Mouse (Mus musculus): ENCODE results near the gene Mpp6. TPM values are rescaled to one million over a fixed set of nuclear protein-coding genes. Genes with fewer than 3 reads are reported as not detected.

The Mpp6 gene
- polyA plus RNA-seq, 1 experiment from 2014 or later, result 115 TPM

GRCm38 (mm10) chr6:50124197-50124596 lies 14.2 kb downstream of the Mpp6 start:
- ATAC-seq (ENCODE audit: low FRiP score, low TSS enrichment), result no peak
- no peak overlapping the region for H3K27ac ChIP-seq (ENCODE audit: low read depth, low read length)
- no peaks in the 10 kb centered on the region; the same call in 1 of the 2 replicates for H3K36me3 ChIP-seq (ENCODE audit: control insufficient read depth, insufficient read depth, low read length)
- no peaks in the 10 kb centered on the region for H3K4me1 ChIP-seq (ENCODE audit: control insufficient read depth, insufficient read depth, low read length)
- H3K9me3 ChIP-seq (ENCODE audit: control insufficient read depth, low read length), result no peaks in the 10 kb centered on the region; the same call in 1 of the 2 replicates
- H3K27me3 ChIP-seq (ENCODE audit: control insufficient read depth, insufficient read depth, low read length), result no peaks in the 10 kb centered on the region
- H3K4me3 ChIP-seq (ENCODE audit: low read length), result no peak overlapping the region
- WGBS, result 86% methylated on average over 2 of the region's 2 CpGs
- H3K9ac ChIP-seq (ENCODE audit: low read depth, low read length), result no peak overlapping the region
- H3K4me2 ChIP-seq (replicated peaks; ENCODE audit: low read depth, low read length), result no peak overlapping the region

GRCm38 (mm10) chr6:50126331-50126730 lies 16.3 kb downstream of the Mpp6 start:
- Histone ChIP-seq H3K4me3 (ENCODE audit: low read length) (no peak overlapping the region), H3K27ac (ENCODE audit: low read depth, low read length) (no peak overlapping the region), H3K27me3 (ENCODE audit: control insufficient read depth, insufficient read depth, low read length) (no peaks in the 10 kb centered on the region), H3K4me2 (replicated peaks; ENCODE audit: low read depth, low read length) (no peak overlapping the region), H3K36me3 (ENCODE audit: control insufficient read depth, insufficient read depth, low read length) (peaks cover 2% of the 10 kb centered on the region; the same call in 1 of the 2 replicates), H3K4me1 (ENCODE audit: control insufficient read depth, insufficient read depth, low read length) (no peaks in the 10 kb centered on the region), H3K9ac (ENCODE audit: low read depth, low read length) (no peak overlapping the region), H3K9me3 (ENCODE audit: control insufficient read depth, low read length) (no peaks in the 10 kb centered on the region; the same call in 1 of the 2 replicates)
- no peak for ATAC-seq (ENCODE audit: low FRiP score, low TSS enrichment)
- 88% methylated on average over 2 of the region's 2 CpGs for WGBS

DNA sequence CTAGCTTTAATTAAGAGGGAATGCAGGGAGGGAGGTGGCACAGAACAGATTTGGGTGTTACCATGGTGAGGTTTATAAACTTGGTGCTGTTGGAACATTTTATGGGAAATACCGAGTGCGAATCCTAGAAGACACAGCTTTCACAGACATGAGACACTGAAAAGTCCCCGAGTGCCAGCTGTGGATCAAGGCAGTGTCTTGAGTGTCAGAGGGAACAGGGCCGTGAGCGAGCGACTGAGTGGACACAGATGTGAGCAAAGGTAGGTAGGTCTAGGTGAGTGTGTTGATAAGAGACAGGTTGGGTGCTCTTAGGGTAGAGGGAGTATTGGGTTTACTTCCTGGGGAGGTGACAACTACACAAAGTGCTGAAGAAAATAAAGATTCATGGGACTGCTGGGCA lies 17.5 kb downstream of the Mpp6 start:
- H3K27ac ChIP-seq (ENCODE audit: low read depth, low read length), result no peak overlapping the region
- 96% methylated on average over 6 of the region's 6 CpGs for WGBS
- no peak overlapping the region for H3K4me3 ChIP-seq (ENCODE audit: low read length)
- no peak overlapping the region for H3K4me2 ChIP-seq (replicated peaks; ENCODE audit: low read depth, low read length)
- peaks cover 2% of the 10 kb centered on the region; the same call in 1 of the 2 replicates for H3K36me3 ChIP-seq (ENCODE audit: control insufficient read depth, insufficient read depth, low read length)
- no peaks in the 10 kb centered on the region for H3K27me3 ChIP-seq (ENCODE audit: control insufficient read depth, insufficient read depth, low read length)
- no peak for ATAC-seq (ENCODE audit: low FRiP score, low TSS enrichment)
- H3K9ac ChIP-seq (ENCODE audit: low read depth, low read length), result no peak overlapping the region
- H3K9me3 ChIP-seq (ENCODE audit: control insufficient read depth, low read length), result no peaks in the 10 kb centered on the region; the same call in 1 of the 2 replicates
- no peaks in the 10 kb centered on the region for H3K4me1 ChIP-seq (ENCODE audit: control insufficient read depth, insufficient read depth, low read length)

DNA sequence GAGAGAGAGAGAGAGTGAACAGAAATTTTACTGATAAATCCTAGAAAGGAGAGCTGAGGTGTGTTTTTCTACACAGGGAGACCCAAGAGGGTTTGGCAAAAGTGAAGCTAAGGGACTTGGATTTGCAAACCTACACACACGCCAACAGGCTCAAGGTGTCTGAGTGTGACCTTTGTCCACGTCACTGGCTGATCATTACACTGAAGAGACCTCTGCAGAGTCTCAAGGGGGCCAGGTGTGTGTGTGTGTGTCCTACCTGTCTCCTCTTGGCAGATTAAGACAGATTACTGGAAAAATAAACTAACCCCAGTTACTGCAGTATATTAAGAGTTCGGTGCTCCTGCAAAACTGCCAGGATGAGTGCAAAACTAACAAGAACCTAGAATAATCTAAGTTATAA lies 27.6 kb downstream of the Mpp6 start:
- no peak for ATAC-seq (ENCODE audit: low FRiP score, low TSS enrichment)
- no peak overlapping the region for H3K9ac ChIP-seq (ENCODE audit: low read depth, low read length)
- no peak overlapping the region for H3K4me3 ChIP-seq (ENCODE audit: low read length)
- H3K27ac ChIP-seq (ENCODE audit: low read depth, low read length), result no peak overlapping the region
- peaks cover 5% of the 10 kb centered on the region; the same call in 1 of the 2 replicates for H3K4me1 ChIP-seq (ENCODE audit: control insufficient read depth, insufficient read depth, low read length)
- 74% methylated on average over 3 of the region's 3 CpGs for WGBS
- H3K4me2 ChIP-seq (replicated peaks; ENCODE audit: low read depth, low read length), result no peak overlapping the region
- H3K9me3 ChIP-seq (ENCODE audit: control insufficient read depth, low read length), result no peaks in the 10 kb centered on the region
- H3K36me3 ChIP-seq (ENCODE audit: control insufficient read depth, insufficient read depth, low read length), result no peaks in the 10 kb centered on the region
- no peaks in the 10 kb centered on the region for H3K27me3 ChIP-seq (ENCODE audit: control insufficient read depth, insufficient read depth, low read length)

DNA sequence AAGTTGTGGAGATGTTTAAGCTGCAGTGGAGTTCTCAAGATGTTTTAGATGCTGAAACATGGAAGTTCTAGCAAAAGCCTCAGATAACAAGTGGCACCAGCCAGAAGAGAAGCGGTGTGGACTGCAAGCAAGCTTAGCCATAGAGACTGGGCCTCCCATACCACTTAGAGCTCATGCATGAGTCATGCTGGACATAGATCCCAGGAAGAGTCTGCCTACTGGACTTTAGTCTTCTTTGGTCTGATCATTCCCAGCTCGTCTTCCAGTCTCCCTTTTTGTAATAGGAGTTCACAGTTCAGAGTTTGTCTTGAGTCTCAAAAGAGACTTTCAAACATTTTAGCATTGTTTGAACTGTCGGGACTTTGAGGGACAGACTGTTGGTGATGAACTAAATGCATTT lies 29.5 kb downstream of the Mpp6 start:
- H3K27me3 ChIP-seq (ENCODE audit: control insufficient read depth, insufficient read depth, low read length), result no peaks in the 10 kb centered on the region
- H3K4me3 ChIP-seq (ENCODE audit: low read length), result no peak overlapping the region
- H3K36me3 ChIP-seq (ENCODE audit: control insufficient read depth, insufficient read depth, low read length), result no peaks in the 10 kb centered on the region
- H3K4me1 ChIP-seq (ENCODE audit: control insufficient read depth, insufficient read depth, low read length), result peaks cover 5% of the 10 kb centered on the region; the same call in 1 of the 2 replicates
- 88% methylated on average over 3 of the region's 3 CpGs for WGBS
- ATAC-seq (ENCODE audit: low FRiP score, low TSS enrichment), result no peak
- no peak overlapping the region for H3K27ac ChIP-seq (ENCODE audit: low read depth, low read length)
- H3K9me3 ChIP-seq (ENCODE audit: control insufficient read depth, low read length), result no peaks in the 10 kb centered on the region
- no peak overlapping the region for H3K9ac ChIP-seq (ENCODE audit: low read depth, low read length)
- H3K4me2 ChIP-seq (replicated peaks; ENCODE audit: low read depth, low read length), result no peak overlapping the region

GRCm38 (mm10) chr6:50146158-50146557 lies 36.1 kb downstream of the Mpp6 start:
- H3K27ac ChIP-seq (ENCODE audit: low read depth, low read length), result no peak overlapping the region
- no peaks in the 10 kb centered on the region for H3K4me1 ChIP-seq (ENCODE audit: control insufficient read depth, insufficient read depth, low read length)
- ATAC-seq (ENCODE audit: low FRiP score, low TSS enrichment), result no peak
- H3K27me3 ChIP-seq (ENCODE audit: control insufficient read depth, insufficient read depth, low read length), result no peaks in the 10 kb centered on the region
- no peak overlapping the region for H3K4me2 ChIP-seq (replicated peaks; ENCODE audit: low read depth, low read length)
- no peaks in the 10 kb centered on the region for H3K9me3 ChIP-seq (ENCODE audit: control insufficient read depth, low read length)
- no peak overlapping the region for H3K4me3 ChIP-seq (ENCODE audit: low read length)
- no peak overlapping the region for H3K9ac ChIP-seq (ENCODE audit: low read depth, low read length)
- peaks cover 11% of the 10 kb centered on the region; the same call in 1 of the 2 replicates for H3K36me3 ChIP-seq (ENCODE audit: control insufficient read depth, insufficient read depth, low read length)

- H3K4me1 ChIP-seq (ENCODE audit: control insufficient read depth, insufficient read depth, low read length), result no peaks in the 10 kb centered on the region
- H3K9me3 ChIP-seq (ENCODE audit: control insufficient read depth, low read length), result no peaks in the 10 kb centered on the region
- peaks cover 11% of the 10 kb centered on the region; the same call in 1 of the 2 replicates for H3K36me3 ChIP-seq (ENCODE audit: control insufficient read depth, insufficient read depth, low read length)
- 83% methylated on average over 4 of the region's 4 CpGs for WGBS
- no peak for ATAC-seq (ENCODE audit: low FRiP score, low TSS enrichment)
- no peaks in the 10 kb centered on the region for H3K27me3 ChIP-seq (ENCODE audit: control insufficient read depth, insufficient read depth, low read length)
- H3K9ac ChIP-seq (ENCODE audit: low read depth, low read length), result no peak overlapping the region
- no peak overlapping the region for H3K4me3 ChIP-seq (ENCODE audit: low read length)
- H3K27ac ChIP-seq (ENCODE audit: low read depth, low read length), result no peak overlapping the region
- no peak overlapping the region for H3K4me2 ChIP-seq (replicated peaks; ENCODE audit: low read depth, low read length)
These were observed 39.3 kb downstream of the Mpp6 start for GRCm38 (mm10) chr6:50149378-50149777.

GRCm38 (mm10) chr6:50159842-50160241 lies 49.8 kb downstream of the Mpp6 start:
- H3K36me3 ChIP-seq (ENCODE audit: control insufficient read depth, insufficient read depth, low read length), result peaks cover 7% of the 10 kb centered on the region; the same call in 1 of the 2 replicates
- H3K27ac ChIP-seq (ENCODE audit: low read depth, low read length), result no peak overlapping the region
- ATAC-seq (ENCODE audit: low FRiP score, low TSS enrichment), result no peak
- no peaks in the 10 kb centered on the region for H3K27me3 ChIP-seq (ENCODE audit: control insufficient read depth, insufficient read depth, low read length)
- no peak overlapping the region for H3K4me2 ChIP-seq (replicated peaks; ENCODE audit: low read depth, low read length)
- no peaks in the 10 kb centered on the region for H3K4me1 ChIP-seq (ENCODE audit: control insufficient read depth, insufficient read depth, low read length)
- no peak overlapping the region for H3K4me3 ChIP-seq (ENCODE audit: low read length)
- WGBS, result 56% methylated on average over 6 of the region's 6 CpGs
- no peak overlapping the region for H3K9ac ChIP-seq (ENCODE audit: low read depth, low read length)
- H3K9me3 ChIP-seq (ENCODE audit: control insufficient read depth, low read length), result no peaks in the 10 kb centered on the region

DNA sequence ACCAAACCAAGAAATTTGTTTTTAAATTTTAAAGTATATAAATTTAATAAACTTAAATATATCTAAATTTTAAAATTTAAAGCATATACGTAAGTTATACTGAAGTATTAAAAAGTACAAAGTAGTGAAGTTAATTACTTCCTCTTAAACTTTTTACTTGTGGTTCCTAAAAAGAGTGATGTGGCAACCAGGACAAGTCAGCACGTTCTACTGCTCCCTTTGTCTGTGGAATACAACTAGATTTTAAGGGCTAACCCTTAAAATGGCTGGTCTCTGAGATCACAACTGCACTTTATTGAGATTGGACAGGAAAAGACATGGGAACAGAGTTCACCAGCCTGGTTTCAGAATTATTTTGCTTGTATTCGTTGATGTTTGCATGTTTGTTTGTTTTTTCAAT lies 53.0 kb downstream of the Mpp6 start:
- no peak for ATAC-seq (ENCODE audit: low FRiP score, low TSS enrichment)
- 85% methylated on average over 3 of the region's 3 CpGs for WGBS

More for the DNA sequence above, 53.0 kb downstream of the Mpp6 start:
- no peaks in the 10 kb centered on the region for H3K4me1 ChIP-seq (ENCODE audit: control insufficient read depth, insufficient read depth, low read length)
- H3K36me3 ChIP-seq (ENCODE audit: control insufficient read depth, insufficient read depth, low read length), result peaks cover 7% of the 10 kb centered on the region; the same call in 1 of the 2 replicates
- no peak overlapping the region for H3K27ac ChIP-seq (ENCODE audit: low read depth, low read length)
- no peak overlapping the region for H3K9ac ChIP-seq (ENCODE audit: low read depth, low read length)
- no peaks in the 10 kb centered on the region for H3K9me3 ChIP-seq (ENCODE audit: control insufficient read depth, low read length)
- no peak overlapping the region for H3K4me3 ChIP-seq (ENCODE audit: low read length)
- H3K4me2 ChIP-seq (replicated peaks; ENCODE audit: low read depth, low read length), result no peak overlapping the region
- H3K27me3 ChIP-seq (ENCODE audit: control insufficient read depth, insufficient read depth, low read length), result no peaks in the 10 kb centered on the region

Measured in kidney, embryonic 14.5 days (tissue).